ENCODE assay signal across 12 mouse cellular contexts in genomic region chr11:67652893-67653255, GRCm38 (mm10). TPM values are rescaled to one million over a fixed set of nuclear protein-coding genes. Genes with fewer than 3 reads are reported as not detected.
DNase-seq lines count a peak whose midpoint lies in the region; ATAC-seq lines count a peak whose summit lies in the region.
"Had no signal": no experiment of that assay in that cellular context is flagged by ENCODE, and none has a peak within 500 bp of the region (broad histone marks: within the 10 kb centered on the region; RNA-seq: fewer than 3 reads in every experiment).

No protein-coding gene starts in this region.

- WGBS in hindbrain, embryonic 11.5 days = 27% methylated on average over 6 of the region's 6 CpGs
- 13% methylated on average over 6 of the region's 6 CpGs for WGBS in midbrain, embryonic 16.5 days

- ATAC-seq in hindbrain, embryonic 11.5 days (ENCODE audit: low FRiP score) = no peak
- ATAC-seq in midbrain, embryonic 16.5 days = 0 out of 2 replicates have a peak, but pooled peaks have one; percentile 18
- ATAC-seq: activated CD4-positive, CD25-positive, alpha-beta regulatory T cell, adult 4 months had no signal

- no peak overlapping the region for H3K4me3 ChIP-seq in hindbrain, embryonic 11.5 days (ENCODE audit: low read depth, low read length)
- peak overlapping the region; percentile 16 for H3K4me3 ChIP-seq in midbrain, embryonic 16.5 days (ENCODE audit: low read depth, low read length)
- H3K4me3 ChIP-seq: stomach, embryonic 15.5 days had no signal

- no peak overlapping the region for H3K9ac ChIP-seq in hindbrain, embryonic 11.5 days (ENCODE audit: low read depth, low read length)
- no peak overlapping the region for H3K9ac ChIP-seq in midbrain, embryonic 16.5 days (ENCODE audit: low read depth, low read length)
- H3K9ac ChIP-seq: stomach, embryonic 15.5 days had no signal

- DNase-seq in embryo, embryonic 10 days (ENCODE audit: low spot score) = peak; percentile 22
- no peak for DNase-seq in embryo, embryonic 9.5 days (ENCODE audit: extremely low spot score)
- DNase-seq in ZHBTc4 (ENCODE audit: low read depth, low spot score) = peak; percentile 43
- peak; percentile 48 for DNase-seq in hindbrain, embryonic 11.5 days (ENCODE audit: low spot score)
- no peak for DNase-seq in natural killer cell, adult 2 months (ENCODE audit: low spot score in 2 of 2)
- DNase-seq in layer of hippocampus, postnatal 25 days (ENCODE audit: extremely low spot score in 1 of 2, low spot score in 1 of 2) = no peak
- no peak for DNase-seq in urinary bladder, postnatal 4 days (ENCODE audit: low spot score in 2 of 2)

- no peaks in the 10 kb centered on the region for H3K9me3 ChIP-seq in hindbrain, embryonic 11.5 days (ENCODE audit: control insufficient read depth, low read length)
- no peaks in the 10 kb centered on the region for H3K9me3 ChIP-seq in midbrain, embryonic 16.5 days (replicated peaks; ENCODE audit: control insufficient read depth, low read length, poor library complexity, severe bottlenecking)
- H3K9me3 ChIP-seq: stomach, embryonic 15.5 days had no signal

- H3K4me1 ChIP-seq in hindbrain, embryonic 11.5 days (replicated peaks; ENCODE audit: control insufficient read depth, insufficient read depth, low read length) = no peaks in the 10 kb centered on the region; the same call in 1 of the 2 replicates
- H3K4me1 ChIP-seq in midbrain, embryonic 16.5 days (ENCODE audit: control insufficient read depth, insufficient read depth, low read length) = peaks cover 17% of the 10 kb centered on the region

- no peaks in the 10 kb centered on the region for H3K36me3 ChIP-seq in hindbrain, embryonic 11.5 days (ENCODE audit: control insufficient read depth, insufficient read depth, low read length)
- H3K36me3 ChIP-seq in midbrain, embryonic 16.5 days (ENCODE audit: control insufficient read depth, insufficient read depth, low read length) = no peaks in the 10 kb centered on the region
- H3K36me3 ChIP-seq: stomach, embryonic 15.5 days had no signal

- no peaks in the 10 kb centered on the region for H3K27me3 ChIP-seq in hindbrain, embryonic 11.5 days (ENCODE audit: control insufficient read depth, insufficient read depth, low read length)
- no peaks in the 10 kb centered on the region for H3K27me3 ChIP-seq in midbrain, embryonic 16.5 days (ENCODE audit: control insufficient read depth, insufficient read depth, low read depth, low read length)
- H3K27me3 ChIP-seq: stomach, embryonic 15.5 days had no signal

- H3K27ac ChIP-seq in hindbrain, embryonic 11.5 days (ENCODE audit: low read depth, low read length) = no peak overlapping the region
- H3K27ac ChIP-seq in midbrain, embryonic 16.5 days (ENCODE audit: low read length) = no peak overlapping the region
- H3K27ac ChIP-seq: stomach, embryonic 15.5 days had no signal

- H3K4me2 ChIP-seq in hindbrain, embryonic 11.5 days (replicated peaks; ENCODE audit: low read depth, low read length) = 0 out of 2 replicates have a peak overlapping the region, but pooled peaks have one; percentile 14
- H3K4me2 ChIP-seq in midbrain, embryonic 16.5 days (ENCODE audit: low read length) = peak overlapping the region; percentile 37
- H3K4me2 ChIP-seq: stomach, embryonic 15.5 days had no signal

RNA-seq across cellular contexts. Expression of gene Rcvrn, which starts 42.3 kb away (rescaled TPM):
- polyA plus RNA-seq in hindbrain, embryonic 11.5 days (2014; fragmentation: Nextera tagmentation; extraction: Ambion mirVana) = not detected in 2 replicates
- not detected in 2 replicates for polyA plus RNA-seq in midbrain, embryonic 16.5 days (2015; fragmentation: Nextera tagmentation; extraction: Ambion mirVana)
- 1 to 10 TPM in 1 of 2 experiments, under 1 TPM in 1; 0.52 to 2.0 TPM for total RNA-seq in layer of hippocampus, postnatal 25 days (2021)
- total RNA-seq: neutrophil, adult 5-6 weeks had no signal
- polyA plus RNA-seq: activated CD4-positive, CD25-positive, alpha-beta regulatory T cell, adult 4 months; liver, embryonic 16.5 days; stomach, embryonic 15.5 days had no signal

Comparison
In these comparisons a context has a peak if more than half of its experiments do, and no peak if none do; other contexts are left out.
1. DNase-seq: peak in embryo, embryonic 10 days (single experiment), ZHBTc4 (single experiment) and hindbrain, embryonic 11.5 days (single experiment); none in embryo, embryonic 9.5 days (single experiment), natural killer cell, adult 2 months (0 of 2), layer of hippocampus, postnatal 25 days (0 of 2) and urinary bladder, postnatal 4 days (0 of 2).